Mouse (Mus musculus) hindlimb bud, embryonic 11.5 days (tissue): ENCODE measurements around the gene Lrrc9.

Experiments
- DNase-seq: peaks from one replicate; pipeline ENCODE4 v3.0.0-alpha.2; 2012; ENCODE audit warnings: low read depth, low spot score; ENCODE audit errors: extremely low spot score

Lrrc9 gene

DNA sequence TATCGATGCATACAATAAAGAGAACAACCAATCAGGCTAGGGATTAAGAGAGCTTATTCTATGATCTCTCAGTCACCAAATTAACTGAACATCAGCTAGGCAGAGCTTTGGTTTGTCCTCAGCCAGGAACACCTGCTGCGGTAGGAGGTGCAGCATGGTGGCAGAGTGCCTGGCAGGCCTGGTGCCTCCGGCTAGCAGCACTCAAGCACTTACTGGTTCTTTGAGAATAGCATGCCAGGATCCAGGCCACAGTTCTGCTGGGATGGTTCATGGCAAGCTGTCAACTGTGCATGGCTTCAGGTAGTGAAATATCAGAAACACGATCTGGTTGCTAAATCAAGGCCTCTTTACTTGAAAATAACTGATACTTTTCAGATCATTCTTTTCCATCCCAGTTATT, 26.1 kb downstream of the Lrrc9 start:
- DNase-seq = no peak

DNA sequence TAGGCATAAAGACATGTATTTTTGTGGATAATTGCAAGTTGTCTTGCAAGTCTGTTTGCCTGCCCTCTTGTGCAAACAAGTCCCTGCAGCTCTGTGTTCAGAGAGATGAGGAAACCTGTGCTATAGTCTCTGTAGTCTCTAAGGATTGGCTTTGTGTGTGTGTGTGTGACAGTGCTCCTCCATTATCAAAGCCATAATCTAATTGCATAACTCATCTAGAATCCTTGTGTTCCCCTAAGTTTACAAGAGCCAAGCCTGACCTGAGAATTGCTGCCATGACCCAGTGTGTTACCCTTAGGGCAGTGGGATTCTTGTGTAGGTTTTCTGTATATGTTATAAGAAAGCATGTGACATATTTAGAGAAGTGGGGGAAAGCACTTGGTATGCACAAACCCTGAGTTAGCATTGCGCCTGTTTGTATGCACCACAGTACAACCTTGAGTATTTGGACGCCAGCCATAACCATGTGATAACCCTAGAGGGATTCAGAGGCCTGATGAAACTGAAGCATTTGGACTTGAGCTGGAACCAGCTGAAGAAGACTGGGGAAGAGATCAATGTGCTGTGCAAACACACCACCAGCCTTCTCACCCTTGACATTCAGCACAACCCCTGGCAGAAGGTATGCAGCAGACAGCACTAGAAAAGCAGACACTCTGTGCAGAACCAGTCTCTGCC, 35.2 kb downstream of the Lrrc9 start:
- no peak for DNase-seq

DNA sequence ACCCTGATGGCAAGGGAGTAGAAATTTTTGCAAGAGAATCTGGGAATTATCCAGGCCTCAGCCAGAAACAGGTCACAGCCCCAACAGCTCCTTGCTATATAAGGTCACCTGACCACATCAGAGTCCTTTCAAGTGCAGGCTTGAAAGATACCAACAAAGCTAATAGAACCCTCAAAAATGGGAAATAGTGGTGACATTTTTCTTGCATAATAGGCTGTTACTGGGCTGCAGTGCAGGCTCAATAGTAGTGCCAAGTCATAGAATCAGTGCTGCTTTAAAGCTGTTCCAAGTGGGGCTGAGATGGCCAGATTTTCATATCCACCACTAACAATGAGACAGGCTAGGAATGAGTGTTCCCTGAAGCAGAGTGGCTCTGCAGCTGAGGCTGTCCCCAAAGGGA, 40.6 kb downstream of the Lrrc9 start:
- no peak for DNase-seq

- DNase-seq = no peak
These were observed 43.2 kb downstream of the Lrrc9 start for GRCm38 (mm10) chr12:72484872-72485271.

GRCm38 (mm10) chr12:72487498-72487897, 45.8 kb downstream of the Lrrc9 start:
- no peak for DNase-seq

- no peak for DNase-seq
These were observed 48.3 kb downstream of the Lrrc9 start for GRCm38 (mm10) chr12:72489995-72490394.

DNA sequence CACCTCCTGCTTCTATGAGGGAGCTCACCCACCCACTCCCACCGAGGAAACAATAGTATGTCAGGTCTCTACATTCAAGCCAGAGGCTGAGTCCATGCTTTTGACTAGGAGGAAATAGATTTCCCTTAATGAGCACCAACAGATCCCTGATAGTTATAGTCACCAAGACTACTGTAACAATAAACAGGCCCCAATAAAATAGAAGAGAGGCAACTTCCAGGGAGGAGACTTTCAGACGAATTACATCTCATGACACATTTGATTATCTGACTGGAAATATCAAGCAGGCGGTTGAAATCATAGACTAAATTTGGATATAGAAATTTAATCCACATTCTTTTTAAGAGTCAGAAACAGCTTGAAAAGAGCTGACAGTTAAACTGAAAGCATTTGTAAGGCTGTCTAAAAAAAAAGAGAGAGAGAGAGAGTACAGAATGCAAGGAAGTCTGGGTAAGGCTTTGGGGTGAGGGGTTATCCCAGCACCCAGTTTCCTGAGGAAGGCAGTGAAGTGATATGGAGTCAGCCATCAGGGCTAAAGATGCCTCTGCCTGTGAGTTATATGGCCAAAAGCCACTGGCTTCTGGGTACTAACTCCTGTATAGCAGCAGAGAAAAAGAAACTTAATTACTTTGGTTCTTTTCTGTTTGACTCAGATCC, 49.5 kb downstream of the Lrrc9 start:
- no peak for DNase-seq

DNA sequence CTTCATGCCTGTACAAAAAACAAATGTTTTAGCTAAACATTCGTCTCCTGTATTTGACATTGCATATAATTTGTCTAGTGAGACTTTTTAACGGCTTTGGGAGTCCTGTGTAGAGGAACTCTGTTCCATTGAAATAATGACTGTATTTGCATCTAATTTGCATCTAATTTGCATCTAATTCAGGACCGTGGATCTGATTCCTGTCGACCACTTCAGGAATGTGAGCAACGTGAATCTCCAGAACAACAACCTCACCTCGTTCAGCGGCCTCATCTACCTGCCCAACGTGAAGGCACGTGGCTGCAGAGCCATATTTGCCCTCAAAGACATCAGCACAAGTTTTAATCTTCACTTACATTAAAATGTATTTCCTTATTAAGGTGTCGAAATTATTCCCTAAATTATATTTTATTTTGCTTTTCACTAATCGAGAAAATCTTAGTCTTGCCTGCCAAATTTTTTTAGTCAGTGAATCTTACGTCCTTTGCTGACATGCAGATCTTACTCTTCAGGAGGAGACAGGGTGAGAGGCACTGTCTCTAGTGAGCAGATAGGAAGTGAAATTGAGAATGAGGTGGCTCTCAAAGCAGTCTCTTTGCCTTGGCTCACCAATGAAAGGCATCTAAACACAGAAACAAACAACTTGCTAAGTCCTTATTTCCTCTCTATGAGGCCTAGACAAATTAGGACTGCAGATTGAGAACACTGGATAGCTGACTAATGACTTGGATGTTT, 55.4 kb downstream of the Lrrc9 start:
- no peak for DNase-seq

DNA sequence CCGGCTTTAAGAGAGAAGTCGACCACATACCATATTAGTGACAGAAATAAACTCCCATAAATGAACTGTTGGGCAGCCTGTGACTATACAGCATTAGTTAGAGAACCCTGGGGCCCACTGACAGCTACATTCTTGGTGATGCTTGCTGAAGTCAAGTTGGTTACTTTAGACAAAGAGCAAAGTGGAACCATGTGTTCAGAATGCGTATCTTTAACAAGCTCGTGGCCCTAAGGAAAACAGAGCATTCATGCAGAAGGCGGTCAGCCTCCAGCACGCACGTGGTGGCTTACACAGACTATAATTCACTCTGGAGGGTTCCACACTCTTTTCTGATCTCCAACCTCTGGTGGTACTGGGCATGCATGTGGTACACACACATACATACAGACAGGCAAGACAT, 67.9 kb downstream of the Lrrc9 start:
- DNase-seq = no peak

DNA sequence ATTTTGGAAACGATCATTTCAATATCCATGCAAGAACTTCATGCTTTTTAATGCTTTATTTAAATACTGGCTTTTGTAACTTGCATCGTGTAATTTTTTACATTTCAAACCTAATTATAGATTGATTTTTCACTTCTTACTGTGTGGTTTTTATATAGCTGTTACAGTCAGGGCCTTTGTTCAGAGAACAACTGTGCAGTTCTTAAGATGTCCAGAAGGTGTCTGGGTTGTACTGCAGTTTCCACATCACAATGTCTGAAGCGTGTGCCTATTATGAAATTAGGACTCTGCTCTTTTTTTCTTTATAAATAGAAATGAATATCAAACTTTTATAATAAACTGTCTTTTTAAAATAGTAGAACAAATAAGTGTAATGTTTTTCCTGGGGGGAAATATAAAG, 73.8 kb downstream of the Lrrc9 start:
- no peak for DNase-seq

DNA sequence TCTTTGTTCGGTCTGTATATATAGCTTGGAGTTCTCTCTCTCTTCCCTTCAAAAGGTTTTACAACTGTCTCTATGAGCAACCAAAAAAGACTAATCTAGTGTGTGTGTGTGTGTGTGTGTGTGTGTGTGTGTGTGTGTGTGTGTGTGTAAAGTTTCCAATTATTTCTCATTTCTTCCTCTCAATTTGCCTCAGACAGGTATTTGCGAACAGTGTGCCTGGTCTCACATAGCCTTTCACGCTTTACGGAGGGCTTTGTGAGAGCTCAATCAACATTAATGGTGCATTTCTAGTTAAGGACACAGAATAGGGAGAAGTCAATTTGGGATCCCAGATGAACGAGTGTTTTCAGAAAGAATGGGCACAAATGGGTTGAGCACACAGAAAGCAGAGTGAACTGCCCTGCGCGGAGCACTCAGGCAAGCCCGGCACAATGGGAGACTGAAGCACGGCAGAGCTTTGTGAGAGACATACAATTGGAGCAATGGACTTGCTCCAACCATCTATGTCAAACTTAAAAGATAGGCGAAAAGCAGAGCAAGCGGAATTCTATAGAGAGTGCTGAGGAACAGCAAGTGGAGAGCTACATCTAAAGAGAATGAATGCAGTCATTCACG, 76.6 kb downstream of the Lrrc9 start:
- DNase-seq = no peak

DNA sequence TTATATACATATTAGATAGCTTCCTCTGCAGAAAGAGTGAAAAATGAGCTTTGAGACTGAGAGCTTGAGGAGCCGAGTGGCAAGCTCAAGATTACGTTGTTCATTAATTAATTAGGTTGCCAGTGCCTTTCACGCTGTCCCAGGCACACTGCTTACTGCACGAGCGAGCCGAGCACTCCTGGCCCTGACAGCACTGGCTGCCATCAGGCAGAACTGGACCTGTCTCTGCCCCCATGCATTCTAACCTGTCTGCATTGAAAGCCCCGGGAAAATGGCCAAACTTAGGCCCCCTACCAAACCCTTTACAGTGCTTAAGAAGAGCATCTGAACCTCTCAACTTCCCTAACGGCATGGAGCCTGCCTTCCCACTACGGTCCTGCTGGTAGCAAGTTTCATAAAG, 77.7 kb downstream of the Lrrc9 start:
- DNase-seq = no peak

- DNase-seq = no peak
These were observed 78.2 kb downstream of the Lrrc9 start for GRCm38 (mm10) chr12:72519855-72520254.

GRCm38 (mm10) chr12:72520645-72521044, 79.0 kb downstream of the Lrrc9 start:
- DNase-seq = no peak

DNA sequence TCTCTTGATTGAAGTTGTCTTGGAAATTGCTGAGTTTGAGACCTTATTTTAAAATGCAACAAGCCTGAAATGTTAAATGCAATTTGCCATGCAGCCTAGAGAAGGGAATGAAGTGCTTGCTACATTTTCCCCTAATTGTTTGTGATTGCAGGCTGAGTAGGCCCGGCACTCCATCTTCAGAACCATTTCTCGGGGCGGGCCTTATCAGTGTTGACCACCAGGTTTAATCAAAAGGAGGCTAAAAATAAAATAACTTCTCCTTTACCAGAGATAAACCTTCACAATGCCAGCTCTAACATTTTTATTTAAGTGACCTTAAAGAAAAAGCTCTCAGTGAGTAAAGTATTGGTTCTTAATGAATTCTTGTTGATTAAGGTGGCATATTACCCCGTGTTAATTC, 83.9 kb downstream of the Lrrc9 start:
- DNase-seq = no peak

- DNase-seq = no peak
These were observed 90.6 kb downstream of the Lrrc9 start for GRCm38 (mm10) chr12:72532303-72532702.

- no peak for DNase-seq
These were observed 92.3 kb downstream of the Lrrc9 start for GRCm38 (mm10) chr12:72533986-72534385.

DNA sequence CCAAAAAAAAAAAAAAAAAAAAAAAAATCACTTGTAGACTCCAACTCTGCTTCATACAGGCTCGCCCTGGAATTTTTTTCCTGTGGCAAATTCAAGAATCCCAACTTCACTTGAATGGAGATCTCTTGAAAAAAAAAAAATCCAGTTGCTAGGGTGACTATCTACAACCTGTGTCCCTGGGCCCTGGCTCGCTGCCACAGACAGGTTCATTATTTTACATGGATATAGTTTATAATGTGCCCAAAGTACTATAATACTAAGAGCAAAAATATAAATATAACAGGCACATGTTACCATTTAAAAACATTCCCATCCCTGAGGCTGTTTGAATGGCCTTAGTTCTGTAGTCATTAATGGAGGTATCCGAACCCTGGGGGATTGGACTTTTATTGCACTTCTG, 93.9 kb downstream of the Lrrc9 start:
- DNase-seq = no peak

GRCm38 (mm10) chr12:72536021-72536597, 94.4 kb downstream of the Lrrc9 start, which contains the start of gene Pcnx4:
Pcnx4 (plus strand) TSS chr12:72536383.
- peak; percentile 85 for DNase-seq

DNA sequence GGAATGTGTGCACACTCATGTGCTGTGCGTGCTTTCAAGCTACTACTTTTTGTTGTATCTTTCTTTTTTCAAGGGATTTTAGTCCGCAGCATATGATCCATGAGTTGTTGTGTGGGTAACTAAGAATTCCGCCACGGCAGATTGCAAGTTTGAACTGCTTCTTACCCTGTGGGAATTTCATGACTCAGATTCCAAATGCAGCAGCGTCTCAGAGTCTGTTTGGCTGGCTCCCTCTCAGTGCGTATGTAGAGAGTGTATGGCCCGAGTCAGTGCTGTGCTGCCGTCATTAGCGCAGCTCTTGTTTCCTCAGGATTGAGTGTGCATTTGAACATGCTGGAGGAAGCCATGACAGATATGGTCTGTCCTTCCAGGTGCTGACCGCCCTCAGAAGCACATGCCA, 96.9 kb downstream of the Lrrc9 start:
- no peak for DNase-seq

- no peak for DNase-seq
These were observed 112.7 kb downstream of the Lrrc9 start for GRCm38 (mm10) chr12:72554347-72554746.
